Comparison of ENCODE assay signal across 28 mouse cellular contexts in the genomic region with DNA sequence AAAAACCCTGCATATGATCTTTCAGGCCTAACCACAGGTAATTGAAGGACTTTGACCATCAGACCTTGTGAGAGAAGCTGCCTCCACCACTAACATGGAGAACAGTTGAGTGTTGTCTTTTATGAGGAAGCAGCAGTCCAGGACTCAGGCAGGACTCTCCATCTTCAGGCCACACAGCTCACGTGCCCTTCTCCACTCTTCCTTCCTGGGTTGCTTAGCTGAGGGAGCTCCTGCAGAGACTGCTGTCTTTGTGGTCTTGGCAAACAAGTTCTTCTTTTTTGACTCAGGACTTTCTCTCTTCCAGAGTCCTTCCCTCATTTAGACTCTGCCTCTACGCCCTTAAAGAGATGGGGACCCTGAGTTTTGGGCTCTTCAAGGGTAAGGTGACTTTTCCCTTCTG.
A peak's percentile ranks its signal among the peaks of the same experiment; 100 is the strongest.
DNase-seq lines count a peak whose midpoint lies in the region; ATAC-seq lines count a peak whose summit lies in the region.
"Had no signal": no experiment of that assay in that cellular context is flagged by ENCODE, and none has a peak within 500 bp of the region (broad histone marks: within the 10 kb centered on the region; RNA-seq: fewer than 3 reads in every experiment).

No protein-coding gene starts in this region.

- H3K9ac ChIP-seq in liver, embryonic 12.5 days: no peak overlapping the region
- H3K9ac ChIP-seq: embryonic facial prominence, embryonic 12.5 days; heart, embryonic 15.5 days; hindbrain, embryonic 13.5 days; midbrain, embryonic 13.5 days; neural tube, embryonic 13.5 days; stomach, embryonic 15.5 days had no signal

- no peaks in the 10 kb centered on the region for H3K27me3 ChIP-seq in liver, embryonic 12.5 days (replicated peaks)
- H3K27me3 ChIP-seq: embryonic facial prominence, embryonic 12.5 days; heart, embryonic 15.5 days; hindbrain, embryonic 13.5 days; midbrain, embryonic 13.5 days; neural tube, embryonic 13.5 days; stomach, embryonic 15.5 days had no signal

- H3K36me3 ChIP-seq in liver, embryonic 12.5 days: no peaks in the 10 kb centered on the region
- H3K36me3 ChIP-seq in macrophage (ENCODE audit: inconsistent target): no peaks in the 10 kb centered on the region
- H3K36me3 ChIP-seq: embryonic facial prominence, embryonic 12.5 days; G1E; heart, embryonic 10.5 days; heart, embryonic 15.5 days; hindbrain, embryonic 13.5 days; midbrain, embryonic 13.5 days; neural tube, embryonic 13.5 days; stomach, embryonic 15.5 days had no signal

- H3K79me2 ChIP-seq in macrophage (ENCODE audit: inconsistent target): no peaks in the 10 kb centered on the region

- no peaks in the 10 kb centered on the region for H3K9me3 ChIP-seq in liver, embryonic 12.5 days (replicated peaks)
- H3K9me3 ChIP-seq: embryonic facial prominence, embryonic 12.5 days; G1E; heart, embryonic 10.5 days; heart, embryonic 15.5 days; hindbrain, embryonic 13.5 days; midbrain, embryonic 13.5 days; neural tube, embryonic 13.5 days; stomach, embryonic 15.5 days had no signal

- H3K4me3 ChIP-seq in liver, embryonic 12.5 days: no peak overlapping the region
- H3K4me3 ChIP-seq in brown adipose tissue, adult 24 weeks (ENCODE audit: insufficient read depth, low read depth, low read length): no peak overlapping the region
- no peak overlapping the region for H3K4me3 ChIP-seq in macrophage (ENCODE audit: inconsistent target)
- H3K4me3 ChIP-seq: embryonic facial prominence, embryonic 12.5 days; gastrocnemius, adult 2 months; heart, embryonic 10.5 days; heart, embryonic 15.5 days; hindbrain, embryonic 13.5 days; layer of hippocampus, adult 2 months; midbrain, embryonic 13.5 days; neural tube, embryonic 13.5 days; stomach, embryonic 15.5 days had no signal

- WGBS in liver, embryonic 12.5 days (ENCODE audit: insufficient replicate concordance): 19% methylated on average over 2 of the region's 2 CpGs
- 0% methylated on average over 2 of the region's 2 CpGs for WGBS in macrophage (ENCODE audit: missing documents)

- no peak overlapping the region for H3K4me2 ChIP-seq in liver, embryonic 12.5 days
- H3K4me2 ChIP-seq: embryonic facial prominence, embryonic 12.5 days; heart, embryonic 15.5 days; hindbrain, embryonic 13.5 days; midbrain, embryonic 13.5 days; neural tube, embryonic 13.5 days; stomach, embryonic 15.5 days had no signal

- peak; percentile 8 for DNase-seq in gastrocnemius, postnatal 25 days
- no peak for DNase-seq in gastrocnemius, adult 8-10 months (ENCODE audit: low spot score in 2 of 2)
- DNase-seq in liver: peak; percentile 5
- DNase-seq in thymus, postnatal 0 days (ENCODE audit: low spot score): no peak
- DNase-seq: adrenal gland, postnatal 14 days; cerebellum, adult 2 months; cerebellum, postnatal 14 days; gastrocnemius, adult 2 months; heart, postnatal 36 days; kidney, postnatal 14 days; left cerebral cortex, postnatal 4 days; thymus, postnatal 14 days had no signal

- H3K4me1 ChIP-seq in liver, embryonic 12.5 days: no peaks in the 10 kb centered on the region
- peaks cover 8% of the 10 kb centered on the region; the same call in 1 of the 2 replicates for H3K4me1 ChIP-seq in brown adipose tissue, adult 24 weeks (ENCODE audit: control insufficient read depth, insufficient read depth, insufficient read length, low read length)
- H3K4me1 ChIP-seq: embryonic facial prominence, embryonic 12.5 days; heart, embryonic 10.5 days; heart, embryonic 15.5 days; hindbrain, embryonic 13.5 days; midbrain, embryonic 13.5 days; neural tube, embryonic 13.5 days; stomach, embryonic 15.5 days had no signal

- H3K27ac ChIP-seq in liver, embryonic 12.5 days: no peak overlapping the region
- peak overlapping the region; percentile 78; the same call in 1 of the 2 replicates for H3K27ac ChIP-seq in brown adipose tissue, adult 24 weeks (replicated peaks; ENCODE audit: low read depth, low read length)
- H3K27ac ChIP-seq in macrophage: peak overlapping the region; percentile 75
- H3K27ac ChIP-seq: embryonic facial prominence, embryonic 12.5 days; gastrocnemius, adult 2 months; heart, embryonic 10.5 days; heart, embryonic 15.5 days; hindbrain, embryonic 13.5 days; layer of hippocampus, adult 2 months; midbrain, embryonic 13.5 days; neural tube, embryonic 13.5 days; stomach, embryonic 15.5 days had no signal

- no peak for ATAC-seq in liver, embryonic 12.5 days
- no peak for ATAC-seq in erythroid progenitor cell, adult 5-6 weeks (replicated peaks; ENCODE audit: low FRiP score, poor library complexity, severe bottlenecking)
- ATAC-seq: forebrain, embryonic 16.5 days; intestine, embryonic 16.5 days; midbrain, embryonic 13.5 days; Patski had no signal

Comparison
In these comparisons a context has a peak if more than half of its experiments do, and no peak if none do; other contexts are left out.
1. DNase-seq: peak in gastrocnemius, postnatal 25 days (single experiment) and liver (single experiment); none in gastrocnemius, adult 8-10 months (0 of 2) and thymus, postnatal 0 days (single experiment).